Mouse (Mus musculus) embryo, embryonic 11 days (tissue): Measurements from ENCODE around the gene Vps35.

Experiments used
- DNase-seq: peaks from one replicate; pipeline ENCODE4 v3.0.0-alpha.2; 2015

Gene Vps35

DNA sequence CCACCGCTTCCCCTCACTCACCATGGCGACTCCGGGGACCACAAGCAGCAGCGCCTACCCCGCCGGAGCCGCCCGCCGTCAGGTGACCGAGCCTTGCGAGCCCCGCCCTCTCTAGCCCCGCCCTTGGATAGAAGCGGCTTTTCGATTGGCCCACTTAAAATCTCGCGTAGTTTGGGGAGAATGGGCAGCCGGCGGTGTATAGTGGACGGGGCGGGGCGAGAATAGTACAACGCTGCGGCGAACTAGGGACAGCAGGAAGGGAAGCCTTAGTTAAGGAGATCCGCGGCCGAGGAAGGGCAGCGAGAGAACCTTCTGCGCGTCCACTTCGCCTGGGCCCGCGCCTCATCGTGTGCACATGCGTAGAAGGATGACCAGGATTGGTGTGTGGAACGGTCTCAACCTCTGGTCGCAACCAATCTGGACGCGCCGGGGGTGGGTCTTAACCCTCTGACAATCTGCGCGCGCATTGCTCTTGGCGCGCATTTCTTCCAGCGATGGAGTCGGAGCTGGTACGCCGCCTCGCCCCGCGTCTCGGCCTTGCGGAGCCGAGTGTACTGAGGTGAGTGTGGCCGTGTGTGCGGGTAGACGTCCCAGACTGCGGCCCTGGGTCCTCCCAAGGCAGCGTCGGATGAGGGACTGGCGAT is at the start of gene Vps35, which contains the start of gene Orc6:
Vps35 (minus strand) TSS at position 369 of the 644 bp plus-strand sequence.
Orc6 (plus strand) TSS at position 199 of the 644 bp plus-strand sequence.
- DNase-seq, result peak; percentile 99

DNA sequence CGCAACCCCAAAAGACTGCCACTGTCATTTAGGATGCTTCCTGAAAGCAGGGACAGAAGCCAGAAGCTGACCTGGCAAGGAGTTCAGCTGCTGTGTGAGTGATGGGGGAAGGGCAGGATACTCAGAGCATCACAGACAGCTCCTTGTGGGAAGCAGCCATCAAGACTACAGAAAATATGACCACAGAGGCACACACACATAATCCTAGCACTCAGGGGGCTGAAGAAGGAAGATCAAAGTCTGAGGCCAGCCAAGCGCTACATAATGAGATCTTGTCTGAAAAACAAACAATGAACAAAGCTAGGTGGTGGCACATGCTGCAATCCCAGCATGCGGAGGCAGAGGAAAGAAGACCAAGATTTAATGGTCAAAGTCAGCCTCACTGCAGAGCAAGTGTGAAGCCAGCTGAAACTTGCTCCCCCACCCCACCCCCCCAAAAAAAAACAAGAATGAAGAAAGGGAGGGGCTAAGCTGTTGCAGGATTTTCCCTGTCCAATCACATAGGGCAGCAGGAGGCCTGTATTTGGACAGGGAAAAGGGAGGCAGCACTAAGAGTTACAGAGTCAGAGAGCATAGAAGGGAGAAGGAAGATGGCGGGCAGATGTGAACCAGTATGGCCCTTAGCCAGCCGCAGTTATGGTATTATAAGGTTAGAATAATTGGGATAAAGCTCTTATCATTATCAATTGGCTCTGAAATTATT is 40.4 kb upstream of the Vps35 start:
- peak; percentile 26 for DNase-seq

DNA sequence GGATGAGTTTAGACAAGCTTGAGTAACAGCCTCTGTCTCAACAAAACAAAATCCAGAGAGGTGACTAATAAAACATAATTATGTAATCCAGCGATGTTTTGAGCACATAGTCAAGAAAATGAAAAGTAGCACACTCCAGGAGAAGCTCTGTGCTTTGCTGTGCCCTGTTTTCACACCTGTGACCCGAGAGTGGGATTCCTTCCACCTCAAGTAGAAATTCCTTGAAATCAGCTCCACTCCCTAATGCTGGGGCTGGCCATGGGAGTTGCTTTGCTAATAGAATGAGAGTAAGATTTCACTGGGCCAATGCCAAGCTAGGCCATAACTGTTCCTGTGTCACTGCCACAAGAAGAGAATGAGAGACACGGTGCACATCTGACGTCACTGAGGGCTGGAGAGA is 38.1 kb upstream of the Vps35 start:
- no peak for DNase-seq

DNA sequence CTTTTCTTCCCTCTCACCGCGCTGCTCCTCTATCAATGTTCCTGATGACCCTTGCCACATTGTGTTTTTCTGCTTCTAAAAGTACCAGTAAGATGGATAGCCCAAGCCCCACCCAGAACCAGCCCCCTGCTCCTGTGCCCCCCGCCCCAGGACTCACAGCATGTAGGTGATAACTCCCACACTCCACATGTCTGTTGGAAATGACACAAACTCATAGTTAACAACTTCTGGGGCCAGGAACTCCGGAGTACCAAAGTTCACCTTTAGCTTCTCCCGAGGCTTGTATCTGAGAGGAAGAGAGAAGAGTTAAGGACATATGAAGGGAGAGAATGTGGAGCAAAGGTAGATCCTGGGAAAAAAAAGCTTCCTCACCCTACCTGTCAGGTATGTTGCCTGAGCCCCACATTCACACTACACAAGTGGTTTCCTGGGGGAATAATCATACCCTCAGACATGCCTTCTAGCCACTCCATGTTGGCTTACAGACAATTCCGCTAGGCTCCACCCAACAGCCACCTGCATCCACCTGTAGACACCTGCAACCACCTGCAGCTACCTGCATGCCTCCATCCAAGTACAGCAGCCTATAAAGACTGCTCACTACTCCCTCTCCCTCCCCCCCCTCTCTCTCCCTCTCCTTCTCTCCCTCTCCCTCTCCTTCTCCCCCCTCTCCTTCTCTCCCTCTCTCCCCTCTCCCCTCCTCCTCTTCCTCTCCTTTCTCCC is 36.8 kb upstream of the Vps35 start:
- DNase-seq, result no peak

DNA sequence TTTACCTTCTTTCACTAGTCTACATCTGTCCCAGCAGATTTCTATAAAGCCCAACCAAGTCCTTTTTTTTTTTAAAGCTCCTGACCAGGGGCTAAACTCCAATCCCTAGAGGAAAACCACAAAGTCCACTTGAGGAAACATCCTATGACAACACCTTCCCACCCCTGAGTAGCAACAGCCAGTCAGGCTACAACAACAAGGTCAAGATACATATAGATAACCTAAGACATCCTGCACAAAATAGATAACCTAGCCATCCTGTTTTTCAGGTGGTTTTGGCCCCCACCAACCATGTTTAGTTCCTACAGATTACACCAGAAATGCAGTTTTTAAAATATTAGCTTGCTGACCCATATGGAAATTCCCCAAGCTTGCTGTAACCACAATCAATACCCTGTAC is 35.5 kb upstream of the Vps35 start:
- DNase-seq, result no peak

DNA sequence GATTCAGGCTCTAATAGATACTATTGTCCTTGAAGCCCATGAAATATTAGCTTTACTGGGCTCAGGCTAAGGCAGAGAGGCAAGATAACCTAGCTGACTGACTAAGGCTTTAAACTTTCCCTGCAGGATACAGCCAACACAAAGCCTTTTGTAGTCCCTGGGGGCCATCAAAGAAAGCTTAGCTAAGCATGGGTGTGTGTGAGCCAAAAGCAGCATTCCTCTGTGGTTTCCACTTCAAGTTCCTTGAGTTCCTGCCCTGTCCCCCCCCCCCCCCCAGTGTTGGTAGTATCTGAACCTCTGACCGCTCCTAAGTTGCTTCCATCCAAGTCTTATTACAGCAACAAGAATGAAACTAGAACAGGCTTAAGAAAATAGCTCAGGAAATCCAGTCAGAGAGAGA is 29.9 kb upstream of the Vps35 start:
- DNase-seq, result no peak

DNA sequence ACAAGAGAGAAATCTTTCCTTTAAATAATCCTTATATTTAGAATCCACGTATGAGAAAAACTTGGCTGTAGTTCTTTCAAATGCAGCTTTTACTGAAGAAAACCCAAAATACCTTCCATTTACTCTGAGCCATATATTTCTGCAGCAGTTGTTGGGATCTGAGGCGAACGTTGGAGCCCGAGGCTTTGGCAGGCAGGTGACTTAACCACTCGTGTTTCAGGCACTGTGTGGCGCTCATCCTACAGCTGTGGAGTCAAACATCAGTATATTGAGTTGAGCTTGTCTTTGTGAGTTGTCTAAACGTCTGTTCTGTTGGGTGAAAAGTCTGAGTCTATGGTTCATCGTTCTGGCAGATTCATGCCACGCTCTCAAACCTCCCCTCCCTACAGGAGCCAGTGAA is 27.4 kb upstream of the Vps35 start:
- DNase-seq, result no peak

DNA sequence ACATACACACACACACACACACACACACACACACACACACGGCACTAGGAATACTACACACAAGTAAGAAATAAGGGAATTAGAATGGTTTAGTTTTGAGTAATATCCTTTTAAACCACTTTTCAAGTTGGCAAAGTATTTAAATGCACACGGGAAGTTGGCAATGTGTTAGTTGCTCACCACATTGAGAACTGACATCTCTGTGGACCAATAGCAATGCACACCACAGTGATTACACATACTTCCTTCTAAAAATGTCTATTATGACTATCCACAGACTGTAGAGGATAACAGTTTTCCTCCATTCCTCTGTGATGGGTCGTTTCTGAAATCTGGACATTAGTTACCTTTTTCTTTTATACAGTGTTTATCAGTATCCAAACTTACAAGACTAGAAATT is 23.5 kb upstream of the Vps35 start:
- DNase-seq, result no peak

DNA sequence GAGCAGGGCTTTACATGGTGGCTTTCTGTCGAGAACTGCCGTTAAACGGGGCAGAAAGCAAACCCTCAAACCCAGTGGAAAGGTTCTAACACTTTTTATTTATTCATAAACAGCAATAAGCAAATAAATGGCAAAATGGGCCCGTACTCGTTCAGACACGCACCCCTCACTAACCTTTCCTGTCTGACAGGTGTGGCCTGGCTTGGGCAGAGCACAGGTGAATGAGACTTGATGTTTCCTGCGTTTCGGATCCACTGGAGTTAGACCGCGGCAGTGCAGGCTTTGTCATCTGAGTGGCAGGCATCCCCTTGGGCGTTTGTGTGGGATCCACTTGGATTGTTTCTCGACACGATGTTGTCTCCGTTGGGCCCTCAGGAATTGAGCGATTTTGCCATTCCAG is 22.4 kb upstream of the Vps35 start:
- DNase-seq, result no peak

DNA sequence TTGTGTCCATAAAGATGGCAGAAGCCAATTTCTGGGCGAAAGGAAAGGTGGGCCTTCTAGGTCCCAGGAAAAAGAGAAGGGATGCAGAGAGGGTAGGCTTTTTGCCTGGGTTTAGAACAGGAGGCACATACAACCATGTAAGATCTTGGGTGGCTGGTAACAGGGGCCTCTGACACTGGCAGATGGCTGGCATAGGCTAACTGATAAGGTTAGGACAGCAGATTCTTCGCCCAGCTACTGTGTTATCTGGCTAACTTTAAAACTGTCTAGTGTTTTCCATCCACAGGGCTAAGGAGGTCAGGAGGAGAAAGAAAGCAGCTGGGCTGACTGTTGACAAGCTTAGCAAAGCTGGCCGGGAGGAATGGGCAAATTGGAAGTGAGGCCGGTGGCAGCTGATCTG is 18.9 kb upstream of the Vps35 start:
- DNase-seq, result no peak

DNA sequence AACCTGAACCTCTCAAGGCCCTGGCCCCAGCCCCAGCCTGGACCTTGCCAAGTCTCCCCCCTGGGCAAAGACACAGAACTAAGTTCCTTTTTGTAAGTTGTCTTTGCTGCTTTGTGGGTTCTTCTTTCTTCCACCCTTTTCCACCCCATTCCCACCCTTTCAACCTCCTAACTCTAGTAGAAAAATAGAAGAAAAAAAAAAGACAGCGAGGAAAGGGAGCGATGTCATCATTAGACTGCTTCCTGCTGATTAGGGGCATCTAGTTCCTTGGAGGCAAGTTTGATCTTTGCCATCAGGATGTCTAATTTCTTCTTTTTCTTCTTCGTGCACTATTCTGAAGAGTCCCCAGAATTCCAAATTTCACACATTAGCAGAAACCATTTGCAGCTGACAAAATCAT is 13.4 kb upstream of the Vps35 start:
- no peak for DNase-seq

DNA sequence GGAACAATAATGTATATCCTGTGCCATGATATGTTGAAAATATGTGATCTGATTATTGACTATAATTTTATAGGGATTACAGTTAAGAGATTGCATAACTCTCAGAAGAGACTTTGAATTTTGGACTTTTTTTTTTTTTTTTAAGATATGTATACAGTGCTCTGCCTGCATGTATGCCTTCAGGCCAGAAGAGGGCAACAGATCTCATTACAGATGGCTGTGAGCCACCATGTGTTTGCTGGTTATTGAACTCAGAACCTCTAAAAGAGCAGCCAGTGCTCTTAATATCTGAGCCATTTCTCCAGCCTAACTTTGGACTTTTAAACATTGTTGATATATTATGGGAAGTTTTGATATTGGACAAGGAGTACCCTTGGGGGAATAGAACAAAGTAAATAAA is 12.1 kb upstream of the Vps35 start:
- DNase-seq, result peak; percentile 55

DNA sequence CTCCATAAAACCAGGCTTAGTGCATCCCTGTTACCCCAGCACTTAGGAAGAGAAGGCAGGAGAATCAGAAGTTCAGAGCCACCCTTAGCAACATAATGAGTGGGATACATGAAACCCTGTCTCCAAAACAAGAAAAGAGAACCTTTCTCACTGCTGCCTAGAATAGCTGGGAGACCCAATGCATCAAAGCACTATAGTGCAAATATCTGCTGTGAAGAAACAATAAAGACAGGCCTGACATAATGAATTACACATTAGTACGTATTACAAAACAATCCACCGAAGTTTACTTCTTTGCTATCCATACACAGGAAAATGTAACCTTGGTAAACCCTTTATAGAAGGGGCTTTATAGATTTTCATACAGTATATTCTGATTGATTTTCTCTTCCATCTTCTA is 9.0 kb upstream of the Vps35 start:
- no peak for DNase-seq

DNA sequence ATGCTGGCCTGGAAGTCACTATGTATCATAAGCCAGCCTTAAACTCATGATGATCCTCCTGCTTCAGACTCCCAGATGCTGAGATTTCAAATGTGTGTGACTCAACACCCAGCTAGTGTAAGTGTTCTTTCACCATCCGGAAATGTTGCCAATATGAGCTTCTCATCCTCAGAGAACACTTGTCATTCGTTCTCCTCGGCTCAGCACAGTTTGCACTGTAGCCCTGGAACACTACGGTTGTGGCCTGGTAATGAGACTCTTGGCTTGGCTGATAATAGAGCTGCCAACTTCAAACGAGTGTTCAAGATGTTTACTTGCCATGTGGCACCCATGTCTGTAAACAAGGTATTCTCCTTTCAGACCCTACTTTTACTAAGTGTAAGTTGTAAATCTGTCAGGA is 3.9 kb upstream of the Vps35 start:
- DNase-seq, result no peak

DNA sequence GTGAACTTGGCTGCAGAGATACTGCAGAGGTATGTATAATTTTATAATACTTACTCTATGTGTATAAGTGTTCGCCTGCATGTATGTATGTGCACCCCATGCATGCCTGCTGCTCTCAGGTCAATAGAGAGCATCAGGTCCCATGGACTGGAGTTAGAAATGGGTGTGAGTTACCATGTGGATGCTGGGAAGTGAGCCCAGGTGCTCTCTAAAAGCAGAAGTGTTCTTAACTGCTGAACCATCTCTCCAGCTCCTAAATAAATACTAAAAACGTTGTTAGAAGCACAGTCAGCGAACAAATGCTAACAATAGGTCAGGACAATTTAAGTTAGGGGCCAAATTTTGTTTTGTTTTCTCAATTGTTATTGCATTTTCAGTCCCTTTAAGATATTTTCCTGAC is 3.3 kb upstream of the Vps35 start:
- no peak for DNase-seq

DNA sequence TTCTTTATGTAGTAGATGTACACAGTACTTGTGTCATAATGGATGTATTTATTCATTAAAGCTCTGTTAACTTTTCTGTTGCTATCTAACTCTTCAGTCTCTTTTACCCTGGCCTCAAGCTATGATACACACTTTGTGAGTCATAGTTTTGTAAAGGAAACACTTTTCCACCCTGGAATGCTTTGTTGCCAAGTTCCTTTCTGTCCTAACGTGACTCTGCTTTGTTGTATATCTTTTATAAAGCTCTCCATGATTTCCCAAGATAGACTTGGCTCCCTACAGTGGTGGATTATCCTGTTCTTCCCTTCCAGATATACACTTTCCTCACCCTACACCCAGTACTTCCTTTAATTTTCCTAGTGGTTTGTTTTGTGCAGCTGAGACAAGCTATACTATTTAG is 2.3 kb upstream of the Vps35 start:
- DNase-seq, result no peak

DNA sequence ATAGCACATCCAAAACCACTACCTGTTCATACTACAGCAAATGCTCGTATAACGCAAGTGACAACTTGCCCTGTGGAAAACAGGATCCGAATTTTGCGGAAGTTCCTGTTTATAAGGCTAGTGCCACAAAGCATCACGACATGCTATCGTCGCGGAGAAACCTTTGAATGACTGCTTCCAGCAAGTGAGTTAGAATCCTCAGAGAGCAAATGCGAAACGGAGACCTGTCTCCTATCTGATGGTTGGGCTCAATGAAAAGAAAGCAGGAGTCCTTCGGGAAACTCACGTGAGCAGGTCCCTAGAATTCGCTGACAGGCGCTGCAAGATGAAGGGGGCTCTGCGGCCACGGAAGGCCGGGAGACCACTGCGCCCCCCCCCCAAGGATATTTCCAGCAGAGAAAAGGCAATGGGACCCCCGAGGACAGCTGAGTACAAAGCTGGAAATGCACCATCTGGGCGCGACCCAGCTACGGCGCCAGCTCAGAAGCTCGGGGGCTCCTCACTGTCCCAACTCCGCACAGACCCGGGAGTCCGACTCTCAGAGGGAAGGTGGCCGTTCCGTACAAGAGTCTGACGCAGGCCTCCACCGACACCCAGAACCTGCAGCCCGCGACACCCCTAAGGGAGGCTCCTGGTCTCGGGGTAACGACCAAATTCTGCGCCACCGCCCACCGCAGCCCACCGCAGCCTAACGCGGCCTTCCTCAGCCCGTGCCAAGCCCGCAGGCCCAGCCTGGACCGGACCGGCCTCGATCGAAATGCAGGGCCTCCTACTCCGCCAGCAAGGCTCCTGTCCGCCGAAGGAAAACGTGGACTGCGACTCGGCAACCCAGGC is 785 bp downstream of the Vps35 start:
- peak; percentile 32 for DNase-seq

DNA sequence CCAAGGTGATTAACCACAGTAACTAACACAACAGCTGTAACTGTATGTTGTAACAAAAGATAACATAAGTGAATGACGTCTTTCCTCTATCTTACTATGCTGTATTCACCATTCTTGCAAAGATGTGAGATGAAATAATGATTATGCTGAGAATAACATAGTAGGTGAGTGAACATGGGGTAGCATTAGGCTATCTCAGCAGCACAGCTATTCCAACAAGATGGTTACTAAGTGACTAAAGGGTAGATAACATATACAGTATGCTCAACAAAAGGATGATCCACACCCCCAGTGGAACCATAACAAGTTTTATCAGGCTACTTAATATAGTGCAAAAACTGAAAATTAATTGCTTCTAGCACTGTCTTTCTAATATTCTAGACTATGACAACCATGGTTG is 12.8 kb downstream of the Vps35 start:
- no peak for DNase-seq

DNA sequence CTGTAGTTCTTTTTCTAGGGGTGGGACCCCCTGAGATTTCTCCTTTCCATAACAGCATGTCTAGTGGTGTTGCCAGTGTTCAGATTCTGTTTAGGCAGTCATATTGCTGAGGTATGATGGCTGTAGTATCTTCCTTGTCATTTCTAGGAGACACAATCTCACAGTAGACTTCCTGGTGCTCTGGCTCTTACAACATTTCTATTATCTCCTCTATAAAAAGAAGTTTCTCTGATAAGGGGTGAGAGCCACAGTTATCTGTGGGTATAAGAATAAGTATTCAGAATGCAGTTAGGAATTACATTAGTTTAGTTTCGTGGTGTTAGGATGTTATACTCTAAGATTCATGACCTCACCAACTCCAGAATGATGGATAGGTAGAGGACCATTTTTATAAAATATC is 72.3 kb downstream of the Vps35 start:
- no peak for DNase-seq

DNA sequence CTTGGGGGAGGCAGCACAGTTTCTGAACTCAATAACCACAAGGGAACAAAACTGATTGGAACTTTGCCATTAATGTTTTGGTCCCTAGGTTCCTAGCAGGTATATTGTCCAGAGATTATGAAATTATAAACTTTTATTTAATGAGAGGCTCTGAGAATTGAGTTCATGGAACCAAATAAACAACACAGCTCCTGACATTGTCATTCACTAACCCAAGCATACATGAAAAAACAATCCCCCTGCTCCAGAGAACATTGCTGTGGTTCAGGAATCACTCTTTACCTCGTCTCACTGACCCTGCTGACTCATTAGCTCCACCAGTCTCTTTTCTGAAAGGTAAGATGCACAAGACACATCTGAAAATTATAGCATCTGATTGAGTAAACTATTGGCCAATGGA is 73.9 kb downstream of the Vps35 start, which contains the start of gene Olfr371:
Olfr371 (plus strand) TSS at position 301 of the 400 bp plus-strand sequence.
- no peak for DNase-seq

DNA sequence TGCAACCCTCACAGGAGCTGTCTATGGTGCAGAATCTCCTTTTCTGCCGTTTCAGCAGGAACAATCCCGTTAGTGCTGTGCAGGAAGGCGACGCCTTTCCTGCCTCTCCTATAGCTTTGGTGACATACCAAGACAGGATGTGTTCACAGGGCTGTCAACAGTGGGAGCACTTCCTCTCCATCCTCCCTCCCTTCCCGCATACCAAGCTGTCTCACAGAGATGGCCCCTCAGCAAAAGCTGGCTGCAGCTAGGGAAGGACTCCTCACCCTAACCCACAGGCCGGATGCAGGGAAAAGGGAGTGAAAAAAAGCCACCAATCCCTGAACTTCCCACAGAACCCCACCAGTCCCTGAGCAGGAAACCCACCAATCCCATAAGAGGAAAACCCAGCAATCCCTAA is 78.6 kb downstream of the Vps35 start:
- DNase-seq, result peak; percentile 8

DNA sequence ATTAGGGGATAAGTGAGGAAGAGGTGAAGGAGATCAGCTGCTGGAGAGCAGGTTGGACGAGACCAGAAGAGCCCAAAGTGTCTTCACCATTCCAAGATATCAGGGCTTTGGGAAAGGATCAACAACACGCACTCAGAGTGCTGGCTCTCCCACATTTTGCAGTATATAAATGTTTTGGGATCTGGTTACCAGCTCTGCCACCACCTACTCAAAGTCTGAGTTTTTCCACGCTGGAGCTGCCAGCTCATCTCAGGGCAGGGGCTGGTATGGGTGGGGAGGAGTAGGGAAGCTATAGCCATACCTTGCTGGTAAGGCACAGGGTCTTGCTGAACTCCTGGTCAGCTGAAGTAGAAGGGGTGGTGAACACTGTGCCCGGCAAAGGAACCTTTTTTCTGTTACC is 79.4 kb downstream of the Vps35 start:
- no peak for DNase-seq
